Mouse (Mus musculus) liver, postnatal 0 days (tissue): Measurements from ENCODE around the gene Kcnt2.

ENCODE experiments used
- CTCF ChIP-seq: sonication (generic); IDR thresholded peaks from 2 replicates; pipeline ENCODE4 v1.5.1; 2016; ENCODE audit warnings: antibody characterized with exemption, low read depth
- EP300 ChIP-seq: IDR thresholded peaks from 2 replicates; pipeline ENCODE4 v1.6.1; 2016; ENCODE audit warnings: antibody characterized with exemption, low read depth, mild to moderate bottlenecking

DNA sequence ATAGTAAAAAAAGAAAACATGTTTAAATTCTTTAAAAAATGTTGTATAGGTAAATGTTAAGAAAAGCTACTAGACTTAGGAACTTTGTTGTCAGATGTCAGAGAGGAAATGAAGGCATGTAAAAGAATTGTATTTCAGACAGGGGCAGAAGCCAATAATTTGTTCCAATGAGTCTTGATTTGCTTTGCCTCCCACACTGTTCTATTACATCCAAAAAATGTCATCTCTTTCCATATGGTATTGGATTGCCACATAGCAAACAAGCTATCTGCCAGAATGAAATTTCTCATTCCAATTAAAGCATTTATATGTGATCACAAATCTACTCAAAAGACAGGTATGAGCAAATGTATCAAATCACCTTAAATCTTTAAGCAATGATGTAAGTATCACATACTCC, 314.8 kb downstream of the Kcnt2 start:
- TF ChIP-seq EP300, result no peak
- no peak for TF ChIP-seq CTCF
